Comparison of ENCODE assay signal across 1 mouse cellular context in the genomic region with DNA sequence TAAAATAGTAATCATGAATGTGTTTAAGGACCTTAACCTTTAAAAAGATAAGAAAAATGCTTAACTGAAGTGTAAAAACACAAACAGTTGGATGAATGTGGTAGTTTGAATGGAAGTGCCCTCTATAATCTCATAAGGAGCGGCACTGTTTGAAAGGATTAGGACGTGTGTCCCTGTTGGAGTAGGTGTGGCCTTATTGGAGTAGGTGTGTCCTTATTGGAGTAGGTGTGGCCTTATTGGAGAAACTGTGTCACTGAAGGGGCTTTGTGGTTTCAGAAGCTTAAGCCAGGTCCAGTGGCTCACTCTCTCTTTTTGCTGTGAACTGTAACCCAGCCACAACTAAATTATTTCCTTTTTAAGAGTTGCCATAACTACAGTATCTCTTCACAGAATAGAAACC.
TF ChIP-seq lines count a peak whose summit lies in the region.

No protein-coding gene starts in this region.

TF ChIP-seq in myocyte, 11 proteins besides CTCF, POLR2A, EP300 and RAD21 (continued from another document):
- no peak for TF ChIP-seq CEBPB (IDR thresholded peaks at IDR 0.05; ENCODE audit: insufficient read depth, poor library complexity, severe bottlenecking)
